Mouse (Mus musculus): ENCODE data around the gene Crot.

DNA sequence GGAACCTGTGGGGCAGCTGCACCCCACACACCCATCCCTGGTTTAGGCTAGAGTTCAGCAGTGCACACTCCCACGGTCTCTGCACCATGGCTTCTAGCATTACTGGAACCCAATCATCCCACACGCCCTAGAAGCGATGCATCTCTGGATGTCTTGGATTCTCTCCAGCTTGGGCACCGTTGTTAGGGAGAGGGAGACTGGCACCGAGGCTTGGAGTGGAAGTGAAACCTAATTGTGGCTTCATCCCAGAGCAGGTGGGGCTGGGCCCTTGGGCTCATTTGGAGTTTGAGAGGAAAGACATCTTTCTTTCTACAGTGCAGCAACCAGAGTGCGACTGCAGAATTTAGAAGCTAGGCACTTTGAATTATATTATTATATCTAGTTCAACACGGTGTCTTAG, 59.2 kb downstream of the Crot start:
- TF ChIP-seq GATA1 (IDR thresholded peaks at IDR 0.05; ENCODE audit: low read length) (no peak), TAL1 (IDR thresholded peaks at IDR 0.05; ENCODE audit: low read length) (no peak)

Measured in erythroblast, embryonic 14.5 days (primary cell).